Mouse (Mus musculus) spleen, adult 18-20 months (tissue): ENCODE measurements at regions not wholly inside any gene's neighbourhood (a gene's known extent, or its start where the extent isn't known, plus 50 kb on each side); places are given as distances from the start of the nearest gene placed in this dataset.

ENCODE experiments used
- DNase-seq, 2 experiments: peaks; one replicate each; pipeline ENCODE4 v3.0.0; 2022; ENCODE audit warnings: mixed read lengths in 2 of 2

GRCm38 (mm10) chr10:66864161-66864862 is 231.6 kb upstream of the Jmjd1c start:
- peak; percentile 27 to 31 for DNase-seq

- no peak for DNase-seq
Measured at GRCm38 (mm10) chr10:66865010-66865582, 230.8 kb upstream of the Jmjd1c start.

- no peak for DNase-seq
Measured at GRCm38 (mm10) chr10:66871133-66871664, 224.7 kb upstream of the Jmjd1c start.

- no peak for DNase-seq
Measured at GRCm38 (mm10) chr10:66871673-66872072, 224.3 kb upstream of the Jmjd1c start.

- DNase-seq: no peak
Measured at GRCm38 (mm10) chr10:66873468-66873867, 222.5 kb upstream of the Jmjd1c start.

GRCm38 (mm10) chr10:66879071-66879470 is 216.9 kb upstream of the Jmjd1c start:
- DNase-seq: no peak

GRCm38 (mm10) chr10:66882825-66883224 is 213.1 kb upstream of the Jmjd1c start:
- DNase-seq: no peak

GRCm38 (mm10) chr10:66885575-66885974 is 210.3 kb upstream of the Jmjd1c start:
- DNase-seq: no peak

GRCm38 (mm10) chr10:66889786-66890555 is 206.0 kb upstream of the Jmjd1c start:
- no peak for DNase-seq

- no peak for DNase-seq
Measured at GRCm38 (mm10) chr10:66891811-66892210, 204.1 kb upstream of the Jmjd1c start.

GRCm38 (mm10) chr10:66893836-66894235 is 202.1 kb upstream of the Jmjd1c start:
- DNase-seq: no peak

GRCm38 (mm10) chr10:66896698-66897622 is 199.0 kb upstream of the Jmjd1c start:
- DNase-seq: no peak

GRCm38 (mm10) chr10:66899724-66900123 is 196.2 kb upstream of the Jmjd1c start:
- no peak for DNase-seq

- no peak for DNase-seq
Measured at GRCm38 (mm10) chr10:66900781-66901180, 195.1 kb upstream of the Jmjd1c start.

GRCm38 (mm10) chr10:66901873-66902272 is 194.1 kb upstream of the Jmjd1c start:
- DNase-seq: no peak

- DNase-seq: no peak
Measured at GRCm38 (mm10) chr10:66904552-66905367, 191.2 kb upstream of the Jmjd1c start.

GRCm38 (mm10) chr10:66907842-66908241 is 188.1 kb upstream of the Jmjd1c start:
- DNase-seq: no peak

- DNase-seq: peak in 1 of 2 experiments; percentile 46
Measured at GRCm38 (mm10) chr10:66909204-66909889, 186.6 kb upstream of the Jmjd1c start.

- no peak for DNase-seq
Measured at GRCm38 (mm10) chr10:66909905-66910681, 185.8 kb upstream of the Jmjd1c start.
